ENCODE assay signal across 8 mouse cellular contexts in genomic region chr19:10183299-10183983, GRCm38 (mm10). TPM values are rescaled to one million over a fixed set of nuclear protein-coding genes. Genes with fewer than 3 reads are reported as not detected.
A peak's percentile ranks its signal among the peaks of the same experiment; 100 is the strongest.
DNase-seq lines count a peak whose midpoint lies in the region; ATAC-seq and TF ChIP-seq lines count a peak whose summit lies in the region.

No protein-coding gene starts in this region.

- peak overlapping the region; percentile 99 for H3K4me3 ChIP-seq in E14TG2a.4 (replicated peaks; ENCODE audit: low read length)
- peak overlapping the region; percentile 94 for H3K4me3 ChIP-seq in heart, embryonic 12.5 days
- peak overlapping the region; percentile 80 for H3K4me3 ChIP-seq in kidney, embryonic 15.5 days (replicated peaks)
- peak overlapping the region; percentile 80 for H3K4me3 ChIP-seq in midbrain, embryonic 16.5 days (ENCODE audit: low read depth, low read length)
- H3K4me3 ChIP-seq in stomach, postnatal 0 days (ENCODE audit: low read depth, low read length), result peak overlapping the region; percentile 80

- peak; percentile 71 for ATAC-seq in erythroblast, adult 5-6 weeks (replicated peaks; ENCODE audit: low FRiP score, poor library complexity, severe bottlenecking)
- ATAC-seq in heart, embryonic 12.5 days (ENCODE audit: insufficient number of reproducible peaks, low FRiP score), result peak; percentile 79
- peak; percentile 79 for ATAC-seq in kidney, embryonic 15.5 days (replicated peaks; ENCODE audit: low FRiP score)
- peak; percentile 77 for ATAC-seq in midbrain, embryonic 16.5 days
- peak; percentile 75 for ATAC-seq in stomach, postnatal 0 days (ENCODE audit: low FRiP score, low TSS enrichment)

- WGBS in heart, embryonic 12.5 days, result under 1% methylated on average over 35 of the region's 35 CpGs
- under 1% methylated on average over 35 of the region's 35 CpGs for WGBS in kidney, embryonic 15.5 days
- WGBS in midbrain, embryonic 16.5 days, result under 1% methylated on average over 35 of the region's 35 CpGs
- under 1% methylated on average over 35 of the region's 35 CpGs for WGBS in stomach, postnatal 0 days

- peak overlapping the region; percentile 90 for H3K9ac ChIP-seq in heart, embryonic 12.5 days
- peak overlapping the region; percentile 89 for H3K9ac ChIP-seq in kidney, embryonic 15.5 days
- H3K9ac ChIP-seq in midbrain, embryonic 16.5 days (ENCODE audit: low read depth, low read length), result peak overlapping the region; percentile 91
- peak overlapping the region; percentile 76 for H3K9ac ChIP-seq in stomach, postnatal 0 days (ENCODE audit: low read length)

- H3K4me2 ChIP-seq in heart, embryonic 12.5 days, result peak overlapping the region; percentile 88
- H3K4me2 ChIP-seq in kidney, embryonic 15.5 days, result peak overlapping the region; percentile 76
- peak overlapping the region; percentile 83 for H3K4me2 ChIP-seq in midbrain, embryonic 16.5 days (ENCODE audit: low read length)
- peak overlapping the region; percentile 78 for H3K4me2 ChIP-seq in stomach, postnatal 0 days (replicated peaks; ENCODE audit: low read depth)

- peaks cover 24% of the 10 kb centered on the region for H3K4me1 ChIP-seq in E14TG2a.4 (replicated peaks; ENCODE audit: low read depth, low read length)
- peaks cover 18% of the 10 kb centered on the region for H3K4me1 ChIP-seq in heart, embryonic 12.5 days (replicated peaks)
- peaks cover 24% of the 10 kb centered on the region for H3K4me1 ChIP-seq in kidney, embryonic 15.5 days
- peaks cover 28% of the 10 kb centered on the region for H3K4me1 ChIP-seq in midbrain, embryonic 16.5 days (ENCODE audit: control insufficient read depth, insufficient read depth, low read length)
- H3K4me1 ChIP-seq in stomach, postnatal 0 days (replicated peaks; ENCODE audit: control insufficient read depth, insufficient read depth), result peaks cover 2% of the 10 kb centered on the region; the same call in 1 of the 2 replicates

- H3K9me3 ChIP-seq in E14TG2a.4 (ENCODE audit: low read length), result peaks cover 17% of the 10 kb centered on the region
- peaks cover 1% of the 10 kb centered on the region; the same call in 1 of the 2 replicates for H3K9me3 ChIP-seq in heart, embryonic 12.5 days (replicated peaks)
- no peaks in the 10 kb centered on the region for H3K9me3 ChIP-seq in kidney, embryonic 15.5 days (replicated peaks)
- H3K9me3 ChIP-seq in midbrain, embryonic 16.5 days (replicated peaks; ENCODE audit: control insufficient read depth, low read length, poor library complexity, severe bottlenecking), result no peaks in the 10 kb centered on the region
- no peaks in the 10 kb centered on the region for H3K9me3 ChIP-seq in stomach, postnatal 0 days (ENCODE audit: control insufficient read depth, low read length)

- TF ChIP-seq CTCF in E14TG2a.4 (conservative IDR thresholded peaks at IDR 0.05; ENCODE audit: low read length), result no peak
- TF ChIP-seq CTCF in stomach, postnatal 0 days (IDR thresholded peaks at IDR 0.05; ENCODE audit: low read depth), result no peak

- peak overlapping the region; percentile 94 for H3K27ac ChIP-seq in heart, embryonic 12.5 days (ENCODE audit: poor library complexity, severe bottlenecking)
- H3K27ac ChIP-seq in kidney, embryonic 15.5 days, result peak overlapping the region; percentile 96
- H3K27ac ChIP-seq in midbrain, embryonic 16.5 days (ENCODE audit: low read length), result peak overlapping the region; percentile 92
- H3K27ac ChIP-seq in stomach, postnatal 0 days (replicated peaks), result peak overlapping the region; percentile 92

- peaks cover 41% of the 10 kb centered on the region for H3K36me3 ChIP-seq in E14TG2a.4 (ENCODE audit: insufficient read depth, low read length)
- peaks cover 36% of the 10 kb centered on the region for H3K36me3 ChIP-seq in heart, embryonic 12.5 days
- H3K36me3 ChIP-seq in kidney, embryonic 15.5 days, result peaks cover 36% of the 10 kb centered on the region
- H3K36me3 ChIP-seq in midbrain, embryonic 16.5 days (ENCODE audit: control insufficient read depth, insufficient read depth, low read length), result peaks cover 28% of the 10 kb centered on the region
- H3K36me3 ChIP-seq in stomach, postnatal 0 days (ENCODE audit: control insufficient read depth, insufficient read depth, low read length), result peaks cover 15% of the 10 kb centered on the region; the same call in 1 of the 2 replicates

- peaks cover 13% of the 10 kb centered on the region for H3K27me3 ChIP-seq in E14TG2a.4 (ENCODE audit: insufficient read depth, low read length)
- no peaks in the 10 kb centered on the region for H3K27me3 ChIP-seq in heart, embryonic 12.5 days (replicated peaks)
- no peaks in the 10 kb centered on the region for H3K27me3 ChIP-seq in kidney, embryonic 15.5 days
- H3K27me3 ChIP-seq in midbrain, embryonic 16.5 days (ENCODE audit: control insufficient read depth, insufficient read depth, low read depth, low read length), result no peaks in the 10 kb centered on the region
- H3K27me3 ChIP-seq in stomach, postnatal 0 days (ENCODE audit: control insufficient read depth, insufficient read depth, low read length), result no peaks in the 10 kb centered on the region

- peak; percentile 97 for DNase-seq in brain, adult 2 months (ENCODE audit: low read depth, low spot score)
- DNase-seq in liver, result peak; percentile 75
- peak; percentile 70 for DNase-seq in stomach, postnatal 0 days (ENCODE audit: low spot score)

- TF ChIP-seq EP300 in stomach, postnatal 0 days (optimal IDR thresholded peaks at IDR 0.05), result no peak

RNA-seq across cellular contexts. Expression of gene Fads1, which starts 0.8 kb away (rescaled TPM):
- 19.2 and 38.2 TPM in 2 replicates for total RNA-seq in erythroblast, adult 5-6 weeks (2015; ENCODE audit: low replicate concordance)
- total RNA-seq in erythroblast, adult 5-6 weeks (2017; ENCODE audit: low replicate concordance), result 13.0 and 15.6 TPM in 2 replicates
- polyA plus RNA-seq in heart, embryonic 12.5 days (2016; fragmentation: Nextera tagmentation; extraction: Ambion mirVana), result 72.1 and 75.0 TPM in 2 replicates
- 95.3 and 108 TPM in 2 replicates for polyA plus RNA-seq in kidney, embryonic 15.5 days (2015; fragmentation: Nextera tagmentation; extraction: Ambion mirVana)
- polyA plus RNA-seq in midbrain, embryonic 16.5 days (2015; fragmentation: Nextera tagmentation; extraction: Ambion mirVana), result 181 and 190 TPM in 2 replicates
- 36.3 TPM in 2 replicates for polyA plus RNA-seq in stomach, postnatal 0 days (2015; fragmentation: Nextera tagmentation; extraction: Ambion mirVana)

RNA-seq across cellular contexts. Expression of gene Tmem258, which starts 20.4 kb away (rescaled TPM):
- 87.8 and 120 TPM in 2 replicates for total RNA-seq in erythroblast, adult 5-6 weeks (2015; ENCODE audit: low replicate concordance)
- 49.7 and 60.6 TPM in 2 replicates for total RNA-seq in erythroblast, adult 5-6 weeks (2017; ENCODE audit: low replicate concordance)
- 389 TPM in 2 replicates for polyA plus RNA-seq in heart, embryonic 12.5 days (2016; fragmentation: Nextera tagmentation; extraction: Ambion mirVana)
- polyA plus RNA-seq in kidney, embryonic 15.5 days (2015; fragmentation: Nextera tagmentation; extraction: Ambion mirVana), result 477 and 511 TPM in 2 replicates
- 278 and 290 TPM in 2 replicates for polyA plus RNA-seq in midbrain, embryonic 16.5 days (2015; fragmentation: Nextera tagmentation; extraction: Ambion mirVana)
- 330 and 370 TPM in 2 replicates for polyA plus RNA-seq in stomach, postnatal 0 days (2015; fragmentation: Nextera tagmentation; extraction: Ambion mirVana)

RNA-seq across cellular contexts. Expression of gene Fen1, which starts 20.5 kb away (rescaled TPM):
- 15.2 and 26.3 TPM in 2 replicates for total RNA-seq in erythroblast, adult 5-6 weeks (2015; ENCODE audit: low replicate concordance)
- 38.4 and 58.1 TPM in 2 replicates for total RNA-seq in erythroblast, adult 5-6 weeks (2017; ENCODE audit: low replicate concordance)
- 59.2 and 59.3 TPM in 2 replicates for polyA plus RNA-seq in heart, embryonic 12.5 days (2016; fragmentation: Nextera tagmentation; extraction: Ambion mirVana)
- 109 and 111 TPM in 2 replicates for polyA plus RNA-seq in kidney, embryonic 15.5 days (2015; fragmentation: Nextera tagmentation; extraction: Ambion mirVana)
- 19.5 and 21.9 TPM in 2 replicates for polyA plus RNA-seq in midbrain, embryonic 16.5 days (2015; fragmentation: Nextera tagmentation; extraction: Ambion mirVana)
- polyA plus RNA-seq in stomach, postnatal 0 days (2015; fragmentation: Nextera tagmentation; extraction: Ambion mirVana), result 27.8 and 29.2 TPM in 2 replicates

RNA-seq across cellular contexts. Expression of gene Myrf, which starts 57.1 kb away (rescaled TPM):
- not detected in 2 replicates for total RNA-seq in erythroblast, adult 5-6 weeks (2015; ENCODE audit: low replicate concordance)
- total RNA-seq in erythroblast, adult 5-6 weeks (2017; ENCODE audit: low replicate concordance), result 0.42 TPM in 1 of 2 replicates, not detected in the other
- polyA plus RNA-seq in heart, embryonic 12.5 days (2016; fragmentation: Nextera tagmentation; extraction: Ambion mirVana), result 16.2 and 16.5 TPM in 2 replicates
- polyA plus RNA-seq in kidney, embryonic 15.5 days (2015; fragmentation: Nextera tagmentation; extraction: Ambion mirVana), result 3.3 and 4.2 TPM in 2 replicates
- polyA plus RNA-seq in midbrain, embryonic 16.5 days (2015; fragmentation: Nextera tagmentation; extraction: Ambion mirVana), result 0.57 and 0.82 TPM in 2 replicates
- polyA plus RNA-seq in stomach, postnatal 0 days (2015; fragmentation: Nextera tagmentation; extraction: Ambion mirVana), result 9.6 and 10.7 TPM in 2 replicates

Comparison
In these comparisons a context has a peak if more than half of its experiments do, and no peak if none do; other contexts are left out.
1. Peak in every context shown above with its lines: DNase-seq, ATAC-seq, H3K4me3 ChIP-seq and H3K27ac ChIP-seq.